Mouse (Mus musculus) urinary bladder, adult 18-20 months (tissue): ENCODE data around the gene Nsun5.
"Not testable (repeated sequence)": the region's sequence is repeated elsewhere in the genome, so short reads cannot be mapped to it uniquely, and the experiment has no call there.

Experiments used
- DNase-seq, 2 experiments: peaks; one replicate each; pipeline ENCODE4 v3.0.0; 2022; ENCODE audit warnings: low spot score in 2 of 2, mixed read lengths in 2 of 2

Nsun5 gene

GRCm38 (mm10) chr5:135369787-135370654, at the start of gene Nsun5:
Gene Nsun5, plus strand, starts transcription at chr5:135369953.
- peak; percentile 87 to 96 for DNase-seq

GRCm38 (mm10) chr5:135322197-135322596, 47.6 kb upstream of the Nsun5 start:
- no peak for DNase-seq

DNA sequence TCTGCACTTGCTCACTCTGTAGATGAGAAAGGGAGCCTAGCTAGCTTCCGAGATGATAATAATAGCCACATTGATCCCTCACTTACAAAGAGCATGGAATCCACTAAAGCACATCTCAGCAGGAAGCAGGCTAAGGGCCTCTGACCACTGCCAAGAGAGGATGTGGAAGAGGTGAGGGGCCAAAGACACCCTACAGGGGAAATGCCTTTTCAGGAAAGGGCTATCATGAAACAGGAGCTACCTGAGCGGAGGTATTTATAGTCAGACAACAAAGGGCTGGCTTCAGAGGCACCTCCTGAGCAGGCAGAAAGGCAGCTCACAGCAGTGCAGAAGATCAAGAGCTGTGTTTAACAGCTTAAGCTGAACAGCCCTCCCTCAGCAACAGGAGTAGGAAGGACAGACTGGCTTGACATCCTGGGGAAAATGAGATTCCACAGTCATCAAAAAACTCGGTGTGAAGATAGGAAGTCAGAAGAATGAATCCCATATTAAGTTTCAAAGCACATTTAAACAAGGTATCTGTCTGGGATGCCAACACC, 43.6 kb upstream of the Nsun5 start:
- DNase-seq: no peak

- DNase-seq: no peak
These were observed 40.3 kb upstream of the Nsun5 start for GRCm38 (mm10) chr5:135329471-135329870.

DNA sequence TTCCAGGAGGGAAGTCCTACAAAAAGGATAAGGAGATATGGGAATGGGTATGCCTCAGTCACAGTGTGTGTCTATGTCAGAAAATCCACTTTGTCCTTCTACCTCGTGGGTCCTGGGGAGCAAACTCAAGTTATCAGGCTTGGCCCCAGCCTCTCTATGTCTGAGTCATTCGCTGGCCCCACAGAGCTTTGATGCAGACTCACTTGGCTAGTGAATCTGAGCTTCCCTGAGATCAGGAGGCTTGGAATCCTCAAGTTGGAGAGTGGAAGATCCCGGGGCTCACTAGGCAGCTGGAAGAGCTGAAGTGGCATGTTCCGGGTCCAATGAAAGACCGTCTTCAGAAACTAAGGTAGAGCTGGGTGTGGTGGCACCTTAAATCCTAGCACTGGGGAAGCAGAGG, 39.6 kb upstream of the Nsun5 start:
- no peak for DNase-seq

- no peak for DNase-seq
These were observed 38.6 kb upstream of the Nsun5 start for GRCm38 (mm10) chr5:135331161-135331560.

GRCm38 (mm10) chr5:135337575-135337974, 32.2 kb upstream of the Nsun5 start:
- DNase-seq: no peak

DNA sequence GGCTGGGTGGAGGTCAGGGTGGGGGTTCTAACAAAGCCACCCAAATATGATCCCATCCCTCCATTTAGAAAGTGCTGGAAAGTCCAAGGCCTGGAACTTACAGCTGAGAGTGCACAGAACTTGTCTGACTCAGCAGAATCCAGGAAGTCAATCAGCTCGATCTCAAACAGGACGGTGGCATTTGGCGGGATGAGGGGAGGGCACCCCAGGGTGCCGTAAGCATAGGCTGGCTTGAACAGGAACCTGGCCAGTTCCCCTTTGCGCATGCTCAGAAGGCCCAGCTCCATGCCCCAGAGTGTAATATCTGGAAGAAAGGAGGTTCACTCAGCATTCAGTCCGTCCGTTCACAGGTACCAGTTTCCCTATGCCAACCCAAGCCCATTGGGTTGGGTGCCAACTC, 23.8 kb upstream of the Nsun5 start:
- DNase-seq: no peak

DNA sequence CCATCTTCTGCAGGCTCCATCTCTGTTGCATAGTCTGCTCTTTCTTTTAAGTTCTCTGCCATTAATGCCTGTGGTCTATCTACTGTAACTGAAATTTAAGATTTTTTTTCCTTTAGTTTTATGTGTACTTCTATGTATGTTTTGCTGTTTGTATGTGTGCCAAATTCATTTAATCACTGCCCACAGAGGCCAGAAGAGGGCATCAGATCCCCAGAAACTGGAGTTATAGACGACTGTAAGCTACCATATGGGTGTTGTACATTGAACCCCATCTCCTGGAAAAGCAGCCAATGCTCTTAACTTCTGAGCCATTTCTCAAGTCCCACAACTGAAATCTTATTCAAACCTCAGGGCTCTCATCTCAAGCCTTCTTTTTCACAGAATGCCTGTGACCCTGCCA, 23.3 kb upstream of the Nsun5 start:
- DNase-seq: no peak

- DNase-seq: no peak
These were observed 22.2 kb upstream of the Nsun5 start for GRCm38 (mm10) chr5:135347511-135348011.

GRCm38 (mm10) chr5:135349862-135350261, 19.9 kb upstream of the Nsun5 start, which contains the start of gene Fkbp6:
Gene Fkbp6, minus strand, starts transcription at chr5:135350044.
- DNase-seq: no peak

DNA sequence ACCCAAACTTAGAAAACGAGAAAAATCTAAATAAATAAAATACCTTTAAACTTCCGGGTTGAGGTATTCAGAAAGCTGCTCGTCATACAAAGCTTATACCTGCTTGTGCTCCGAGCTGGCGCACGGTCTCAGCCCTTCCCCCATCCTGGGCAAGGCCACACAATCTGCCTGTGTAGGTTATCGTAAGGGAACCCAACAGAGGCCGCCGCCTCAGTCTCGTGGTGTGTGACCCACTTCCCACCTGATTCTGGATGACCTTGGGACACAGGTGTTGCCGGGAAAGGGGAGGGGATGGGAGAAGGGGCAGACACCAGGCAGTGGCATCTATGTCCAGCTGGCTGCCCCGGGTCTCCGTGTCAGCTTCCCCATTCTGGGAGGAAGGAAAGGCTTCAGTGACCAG, 18.1 kb upstream of the Nsun5 start:
- DNase-seq: no peak

GRCm38 (mm10) chr5:135352995-135353394, 16.8 kb upstream of the Nsun5 start, which contains the start of gene Trim50:
Gene Trim50, plus strand, starts transcription at chr5:135353295.
- no peak for DNase-seq

- DNase-seq: no peak
These were observed 16.2 kb upstream of the Nsun5 start for GRCm38 (mm10) chr5:135353564-135353963.

- no peak for DNase-seq
These were observed 13.7 kb upstream of the Nsun5 start for GRCm38 (mm10) chr5:135356090-135356489.

GRCm38 (mm10) chr5:135357556-135357955, 12.2 kb upstream of the Nsun5 start:
- peak; percentile 33 to 54 for DNase-seq

- DNase-seq: no peak
These were observed 10.0 kb upstream of the Nsun5 start for GRCm38 (mm10) chr5:135359772-135360171.

GRCm38 (mm10) chr5:135362572-135362971, 7.2 kb upstream of the Nsun5 start:
- no peak for DNase-seq

DNA sequence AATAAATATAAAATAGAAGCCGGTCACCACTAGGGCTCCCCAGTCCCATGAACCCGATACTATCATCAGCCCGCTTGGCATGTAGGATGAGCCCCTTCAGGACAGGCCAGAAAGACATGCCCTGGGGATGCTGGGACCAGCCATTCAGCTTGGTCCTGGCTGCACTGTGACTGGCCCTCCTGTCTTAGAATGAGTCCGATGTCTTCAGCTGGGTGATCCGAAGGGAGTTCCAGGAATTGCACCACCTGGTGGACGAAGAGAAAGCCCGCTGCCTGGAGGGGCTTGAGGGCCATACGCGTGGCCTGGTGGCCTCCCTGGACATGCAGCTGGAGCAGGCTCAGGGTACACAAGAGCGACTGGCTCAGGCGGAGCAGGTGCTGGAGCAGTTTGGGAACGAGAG, 6.2 kb upstream of the Nsun5 start:
- DNase-seq: no peak

DNA sequence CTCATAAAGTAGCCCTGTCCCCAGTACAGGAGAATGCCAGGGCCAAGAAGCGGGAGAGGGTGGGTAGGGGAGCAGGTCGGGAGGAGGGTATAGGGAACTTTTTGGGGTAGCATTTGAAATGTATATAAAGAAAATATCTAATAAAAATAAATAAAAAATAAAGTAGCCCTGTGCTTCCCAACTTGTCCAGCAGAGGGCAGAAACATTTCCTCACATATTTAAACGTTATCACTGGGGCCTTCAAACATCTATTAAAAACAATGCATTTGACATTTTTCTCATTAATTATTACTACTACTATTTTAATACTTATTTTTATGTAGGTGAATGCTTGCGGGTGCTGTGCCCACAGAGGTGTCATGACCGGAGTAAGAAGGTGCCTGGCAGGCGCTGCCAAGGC, 1.9 kb upstream of the Nsun5 start:
- DNase-seq: no peak

GRCm38 (mm10) chr5:135368312-135368711, 1.4 kb upstream of the Nsun5 start:
- DNase-seq: no peak

GRCm38 (mm10) chr5:135369196-135369595, 557 bp upstream of the Nsun5 start:
- not testable (repeated sequence) for DNase-seq

DNA sequence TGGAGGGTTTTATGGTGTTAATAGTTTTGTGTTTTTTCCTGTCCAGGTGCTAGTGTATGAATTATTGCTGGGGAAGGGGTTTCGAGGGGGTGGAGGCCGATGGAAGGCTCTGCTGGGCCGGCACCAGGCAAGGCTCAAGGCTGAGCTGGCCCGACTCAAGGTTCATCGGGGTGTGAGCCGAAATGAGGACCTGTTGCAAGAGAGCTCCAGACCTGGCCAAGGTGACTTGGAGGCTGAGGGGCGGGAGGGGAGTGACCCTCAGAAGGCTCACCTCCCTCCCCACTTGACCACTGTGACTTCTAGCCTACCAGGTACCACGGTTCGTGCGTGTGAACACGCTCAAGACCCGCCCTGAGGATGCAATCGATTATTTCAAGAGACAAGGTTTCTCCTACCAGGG, 1.4 kb downstream of the Nsun5 start:
- DNase-seq: no peak
